Mouse (Mus musculus) embryonic facial prominence, embryonic 13.5 days (tissue): ENCODE data around the gene Sh3pxd2a. TPM values are rescaled to one million over a fixed set of nuclear protein-coding genes. Genes with fewer than 3 reads are reported as not detected.

Source experiments
- ATAC-seq: fragments of 200-750 bp; cut with Nextera tagmentation; 2 replicates; pipeline ENCODE4 v1.8.0; 2017; ENCODE audit warnings: low read depth; ENCODE audit not compliant: insufficient number of reproducible peaks, insufficient read depth, low FRiP score, low TSS enrichment
- H3K27ac ChIP-seq: fragments of 300-500 bp; sonication (generic); 2 replicates; pipeline ENCODE4 v1.5.1; 2015; ENCODE audit warnings: moderate library complexity, mild to moderate bottlenecking, inconsistent platforms
- H3K27me3 ChIP-seq: fragments of 300-500 bp; sonication (generic); 2 replicates; pipeline ENCODE4 v1.6.1; 2015; ENCODE audit warnings: mild to moderate bottlenecking, inconsistent platforms
- H3K36me3 ChIP-seq: fragments of 300-500 bp; sonication (generic); 2 replicates; pipeline ENCODE4 v1.6.1; 2015; ENCODE audit warnings: mild to moderate bottlenecking, inconsistent platforms
- H3K4me1 ChIP-seq: fragments of 300-500 bp; sonication (generic); 2 replicates; pipeline ENCODE4 v1.6.1; 2015; ENCODE audit warnings: inconsistent platforms
- H3K4me2 ChIP-seq: fragments of 300-500 bp; sonication (generic); 2 replicates; pipeline ENCODE4 v1.6.1; 2015; ENCODE audit warnings: moderate library complexity, mild to moderate bottlenecking, inconsistent platforms
- H3K4me3 ChIP-seq: fragments of 300-500 bp; sonication (generic); 2 replicates; pipeline ENCODE4 v1.5.1; 2015; ENCODE audit warnings: mild to moderate bottlenecking, inconsistent platforms
- H3K9ac ChIP-seq: fragments of 300-500 bp; sonication (generic); 2 replicates; pipeline ENCODE4 v1.6.1; 2015; ENCODE audit warnings: mild to moderate bottlenecking, inconsistent platforms
- H3K9me3 ChIP-seq: fragments of 300-500 bp; sonication (generic); 2 replicates; pipeline ENCODE4 v1.6.1; 2016; ENCODE audit warnings: inconsistent platforms
- WGBS: fragments of 180-500 bp; shearing (Covaris S2); methylation state at CpG from one replicate; pipeline ENCODE4 v1.1.7; 2015; ENCODE audit warnings: mixed read lengths; 5-methylcytosine and 5-hydroxymethylcytosine counted together
- polyA plus RNA-seq: library from polyadenylated mRNA; unstranded; fragments of >200 nt; fragmentation: Nextera tagmentation; extraction: Ambion mirVana; gene quantifications from 2 replicates; pipeline ENCODE4 v1.2.1, GENCODE M21; 2015

Sh3pxd2a gene
- polyA plus RNA-seq, 1 experiment from 2014 or later: 10.0 TPM

- H3K27me3 ChIP-seq: no peaks in the 10 kb centered on the region
Measured at GRCm38 (mm10) chr19:47323096-47323849, 140.9 kb downstream of the Sh3pxd2a start.

DNA sequence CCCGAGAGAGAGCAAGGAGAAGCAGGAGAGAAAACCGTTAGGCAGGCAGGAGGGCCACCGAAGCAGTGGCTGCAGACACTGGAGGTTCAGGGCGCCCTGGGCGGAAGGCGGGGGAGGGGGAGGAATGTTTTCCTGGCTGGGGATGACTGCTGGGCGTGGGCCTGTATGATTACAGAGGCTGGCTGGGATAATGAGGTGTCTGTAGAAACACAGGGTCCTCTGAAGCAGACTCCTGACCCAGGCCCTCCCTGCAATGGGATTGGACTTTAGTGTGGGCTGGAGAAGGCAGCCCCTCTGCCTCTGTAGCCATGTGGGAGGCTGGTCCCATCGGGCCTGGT lies 143.9 kb downstream of the Sh3pxd2a start:
- peak overlapping the region; percentile 62 for H3K9ac ChIP-seq
- peaks cover 96% of the 10 kb centered on the region for H3K4me1 ChIP-seq
- H3K36me3 ChIP-seq: no peaks in the 10 kb centered on the region
- ATAC-seq: no peak; the same call in 1 of the 2 replicates
- no peaks in the 10 kb centered on the region for H3K27me3 ChIP-seq
- H3K27ac ChIP-seq: peak overlapping the region; percentile 77; the same call in 1 of the 2 replicates
- H3K4me2 ChIP-seq: peak overlapping the region; percentile 30
- WGBS: 24% methylated on average over 8 of the region's 8 CpGs
- peak overlapping the region; percentile 17; the same call in 1 of the 2 replicates for H3K4me3 ChIP-seq
- no peaks in the 10 kb centered on the region for H3K9me3 ChIP-seq

More at GRCm38 (mm10) chr19:47323096-47323849, 140.9 kb downstream of the Sh3pxd2a start:
- H3K9ac ChIP-seq: peak overlapping the region; percentile 27; the same call in 1 of the 2 replicates
- no peaks in the 10 kb centered on the region for H3K36me3 ChIP-seq
- H3K4me2 ChIP-seq: no peak overlapping the region
- peaks cover 88% of the 10 kb centered on the region for H3K4me1 ChIP-seq
- H3K4me3 ChIP-seq: no peak overlapping the region
- no peak for ATAC-seq
- peak overlapping the region; percentile 71 for H3K27ac ChIP-seq
- WGBS: 46% methylated on average over 11 of the region's 11 CpGs
- no peaks in the 10 kb centered on the region for H3K9me3 ChIP-seq

DNA sequence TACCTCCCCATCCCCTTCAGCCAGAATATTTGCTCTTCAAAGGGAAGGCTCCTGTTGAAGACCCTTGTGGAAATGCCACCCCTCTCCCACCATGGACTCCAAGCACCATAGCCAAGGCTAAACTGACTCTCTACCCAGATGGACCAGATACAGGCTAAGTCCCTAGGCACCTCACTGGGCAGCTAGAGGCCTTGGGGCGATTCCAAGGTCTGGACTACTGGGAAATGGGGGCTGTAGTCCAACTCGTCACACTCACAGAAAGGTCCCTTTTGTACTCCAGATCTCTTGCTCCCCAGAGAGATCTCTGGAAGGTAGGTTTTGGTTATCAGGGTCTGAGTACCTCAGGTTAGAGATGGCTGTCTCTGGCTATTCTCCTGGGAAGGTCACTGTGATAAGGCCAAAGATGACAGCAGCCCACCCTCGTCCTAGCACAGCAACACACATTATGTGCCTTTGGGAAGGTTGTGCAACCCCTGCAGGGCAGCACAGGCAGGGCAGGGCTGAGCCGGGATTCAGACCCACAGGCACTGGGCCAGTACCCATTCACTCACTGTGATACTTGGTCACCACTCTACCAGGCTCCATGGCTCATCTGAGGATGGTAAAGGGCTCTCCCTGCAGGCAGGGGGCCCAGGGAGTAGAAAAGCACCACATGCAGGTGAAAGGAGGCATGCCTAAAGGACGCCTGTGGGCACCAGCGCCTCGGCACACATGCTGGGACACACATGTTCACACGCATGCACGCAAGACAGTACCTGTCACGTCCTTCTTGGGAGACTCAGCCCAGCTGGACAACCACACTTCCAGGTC lies 144.5 kb downstream of the Sh3pxd2a start:
- Histone ChIP-seq H3K9ac (peak overlapping the region; percentile 62), H3K4me3 (peak overlapping the region; percentile 17), H3K27me3 (no peaks in the 10 kb centered on the region), H3K4me2 (peak overlapping the region; percentile 30), H3K4me1 (peaks cover 96% of the 10 kb centered on the region), H3K36me3 (no peaks in the 10 kb centered on the region), H3K9me3 (no peaks in the 10 kb centered on the region), H3K27ac (peak overlapping the region; percentile 98; the same call in 1 of the 2 replicates)
- 54% methylated on average over 10 of the region's 10 CpGs for WGBS
- no peak for ATAC-seq

GRCm38 (mm10) chr19:47319061-47319460 lies 145.1 kb downstream of the Sh3pxd2a start:
- H3K4me1 ChIP-seq: peaks cover 94% of the 10 kb centered on the region

DNA sequence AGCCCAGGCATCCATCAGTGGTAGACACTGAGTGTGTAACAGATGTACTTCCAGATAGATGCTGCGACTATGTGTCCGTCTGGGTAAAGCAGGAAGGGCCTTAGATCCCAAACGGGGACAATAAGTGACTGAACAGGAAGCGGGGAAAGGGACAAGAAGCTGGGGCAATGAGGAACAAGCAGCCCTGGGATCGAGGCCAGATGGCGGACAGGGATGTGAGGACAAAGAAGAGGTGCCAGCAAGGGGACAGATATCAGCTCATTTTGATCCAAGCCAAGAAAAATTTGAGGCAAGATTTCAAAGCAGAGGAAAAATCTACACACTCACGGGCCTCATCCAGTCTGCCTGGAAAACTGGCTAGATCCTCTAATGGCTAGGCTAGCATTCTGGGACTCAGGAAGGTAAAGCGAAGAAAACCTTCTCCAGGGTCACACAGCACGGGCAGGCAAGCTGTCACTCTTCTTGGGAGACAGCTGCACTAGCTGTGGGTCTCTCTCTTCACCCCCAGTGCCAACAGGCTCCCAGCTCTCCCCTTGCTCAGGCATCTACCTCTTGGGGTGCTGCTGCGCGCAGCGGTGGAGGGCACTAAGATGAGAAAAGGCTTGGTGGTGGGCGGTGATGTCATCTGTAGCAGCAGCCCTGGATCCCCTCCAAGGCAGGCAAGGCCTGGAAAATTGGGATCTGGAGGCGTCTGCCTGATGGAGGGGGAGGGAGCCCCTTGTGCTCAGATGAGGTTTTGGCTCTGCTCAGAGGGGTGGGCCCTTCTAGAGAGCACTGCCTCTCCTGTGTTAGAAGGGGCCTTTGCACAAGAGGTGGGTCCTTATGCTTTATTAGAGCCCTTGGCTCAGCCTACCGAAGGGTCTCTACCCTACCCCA lies 146.9 kb downstream of the Sh3pxd2a start:
- peaks cover 4% of the 10 kb centered on the region; the same call in 1 of the 2 replicates for H3K36me3 ChIP-seq
- H3K27ac ChIP-seq: peak overlapping the region; percentile 98
- no peak overlapping the region for H3K4me3 ChIP-seq
- ATAC-seq: no peak
- H3K9ac ChIP-seq: peak overlapping the region; percentile 54; the same call in 1 of the 2 replicates
- WGBS: 47% methylated on average over 15 of the region's 15 CpGs
- peaks cover 94% of the 10 kb centered on the region for H3K4me1 ChIP-seq
- no peaks in the 10 kb centered on the region for H3K9me3 ChIP-seq
- H3K27me3 ChIP-seq: no peaks in the 10 kb centered on the region
- peak overlapping the region; percentile 37 for H3K4me2 ChIP-seq

More at GRCm38 (mm10) chr19:47319061-47319460, 145.1 kb downstream of the Sh3pxd2a start:
- 86% methylated on average over 8 of the region's 8 CpGs for WGBS
- Histone ChIP-seq H3K9me3 (no peaks in the 10 kb centered on the region), H3K36me3 (no peaks in the 10 kb centered on the region), H3K9ac (no peak overlapping the region), H3K4me3 (no peak overlapping the region; the same call in 1 of the 2 replicates), H3K27ac (peak overlapping the region; percentile 98), H3K4me2 (peak overlapping the region; percentile 30; the same call in 1 of the 2 replicates), H3K27me3 (no peaks in the 10 kb centered on the region)
- ATAC-seq: no peak

DNA sequence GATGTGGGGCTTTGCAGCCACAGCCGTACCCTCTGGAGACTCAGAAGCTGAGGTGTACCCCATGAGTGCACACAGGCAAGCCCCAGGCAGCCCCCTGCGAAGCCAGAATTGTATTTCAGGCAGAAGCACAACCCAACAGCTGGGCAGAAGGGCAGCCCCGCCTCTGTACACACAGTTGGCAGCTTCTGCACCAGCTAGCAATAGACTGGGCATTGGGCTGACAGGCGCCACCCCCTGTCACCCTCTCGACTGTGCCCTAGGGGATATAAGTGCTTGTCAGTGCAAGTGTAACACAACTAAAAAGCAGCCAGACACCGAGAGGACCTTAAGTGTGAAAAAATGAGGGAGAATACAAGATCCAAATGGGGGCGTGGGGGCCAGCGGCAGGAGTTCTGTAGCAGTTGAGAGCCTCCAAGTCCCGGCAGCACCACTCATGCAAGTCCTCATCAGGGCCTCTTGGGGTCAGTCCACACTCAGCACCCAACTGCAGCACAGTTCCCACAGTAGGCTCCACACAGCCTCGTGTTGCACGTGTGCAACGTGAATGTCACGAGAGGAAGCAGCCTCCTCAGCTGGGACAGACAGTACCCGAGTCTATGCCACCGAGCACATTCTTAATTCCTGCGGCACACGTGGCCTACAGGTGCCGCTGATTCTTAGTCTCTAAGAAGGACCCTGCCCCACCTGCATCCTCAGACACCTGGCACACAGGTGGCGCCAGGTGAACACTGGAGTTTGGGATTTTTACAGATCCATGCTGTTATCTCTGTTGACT lies 147.7 kb downstream of the Sh3pxd2a start:
- H3K27ac ChIP-seq: peak overlapping the region; percentile 98
- H3K27me3 ChIP-seq: no peaks in the 10 kb centered on the region
- 64% methylated on average over 19 of the region's 19 CpGs for WGBS
- ATAC-seq: no peak
- H3K4me1 ChIP-seq: peaks cover 94% of the 10 kb centered on the region
- H3K36me3 ChIP-seq: peaks cover 11% of the 10 kb centered on the region
- no peaks in the 10 kb centered on the region for H3K9me3 ChIP-seq
- H3K9ac ChIP-seq: peak overlapping the region; percentile 7; the same call in 1 of the 2 replicates
- no peak overlapping the region for H3K4me3 ChIP-seq
- peak overlapping the region; percentile 37; the same call in 1 of the 2 replicates for H3K4me2 ChIP-seq

DNA sequence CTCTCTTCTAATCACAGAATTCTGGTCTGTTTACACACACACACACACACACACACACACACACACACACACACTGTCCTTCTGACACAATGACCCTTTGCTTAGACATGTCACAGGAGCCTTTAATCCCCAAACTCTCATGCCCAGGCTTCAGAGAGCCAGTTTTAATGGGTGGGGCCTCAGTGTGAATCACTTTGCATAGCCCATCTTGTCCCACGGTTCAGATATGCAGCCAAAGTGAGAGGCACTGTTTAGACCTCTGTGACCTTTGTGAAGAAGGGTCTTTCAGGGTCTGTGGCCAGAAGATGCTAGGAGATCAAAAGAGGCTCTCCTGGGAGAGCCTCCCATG lies 148.3 kb downstream of the Sh3pxd2a start:
- peaks cover 94% of the 10 kb centered on the region for H3K4me1 ChIP-seq
- 3% methylated on average over 1 of the region's 1 CpGs for WGBS
- no peak for ATAC-seq

GRCm38 (mm10) chr19:47315091-47315916 lies 148.9 kb downstream of the Sh3pxd2a start:
- peak overlapping the region; percentile 87 for H3K4me2 ChIP-seq
- no peak for ATAC-seq
- peak overlapping the region; percentile 98 for H3K27ac ChIP-seq
- peaks cover 21% of the 10 kb centered on the region for H3K36me3 ChIP-seq
- H3K4me3 ChIP-seq: peak overlapping the region; percentile 71
- no peaks in the 10 kb centered on the region for H3K9me3 ChIP-seq
- H3K4me1 ChIP-seq: peaks cover 92% of the 10 kb centered on the region
- H3K27me3 ChIP-seq: no peaks in the 10 kb centered on the region
- H3K9ac ChIP-seq: peak overlapping the region; percentile 59
- WGBS: 46% methylated on average over 14 of the region's 14 CpGs

More for the DNA sequence above, 148.3 kb downstream of the Sh3pxd2a start:
- Histone ChIP-seq H3K9me3 (no peaks in the 10 kb centered on the region), H3K27me3 (no peaks in the 10 kb centered on the region), H3K4me3 (no peak overlapping the region), H3K4me2 (no peak overlapping the region), H3K27ac (peak overlapping the region; percentile 98), H3K36me3 (peaks cover 16% of the 10 kb centered on the region), H3K9ac (0 out of 2 replicates have a peak overlapping the region, but pooled peaks have one; percentile 7)

GRCm38 (mm10) chr19:47314076-47314941 lies 149.9 kb downstream of the Sh3pxd2a start:
- Histone ChIP-seq H3K4me2 (peak overlapping the region; percentile 87), H3K27me3 (no peaks in the 10 kb centered on the region), H3K4me1 (peaks cover 91% of the 10 kb centered on the region), H3K27ac (peak overlapping the region; percentile 98), H3K9me3 (no peaks in the 10 kb centered on the region), H3K4me3 (peak overlapping the region; percentile 71), H3K36me3 (peaks cover 30% of the 10 kb centered on the region), H3K9ac (peak overlapping the region; percentile 94)
- WGBS: 1% methylated on average over 49 of the region's 49 CpGs
- peak; percentile 77 for ATAC-seq
